ENCODE assay signal across 14 mouse cellular contexts in the genomic region with DNA sequence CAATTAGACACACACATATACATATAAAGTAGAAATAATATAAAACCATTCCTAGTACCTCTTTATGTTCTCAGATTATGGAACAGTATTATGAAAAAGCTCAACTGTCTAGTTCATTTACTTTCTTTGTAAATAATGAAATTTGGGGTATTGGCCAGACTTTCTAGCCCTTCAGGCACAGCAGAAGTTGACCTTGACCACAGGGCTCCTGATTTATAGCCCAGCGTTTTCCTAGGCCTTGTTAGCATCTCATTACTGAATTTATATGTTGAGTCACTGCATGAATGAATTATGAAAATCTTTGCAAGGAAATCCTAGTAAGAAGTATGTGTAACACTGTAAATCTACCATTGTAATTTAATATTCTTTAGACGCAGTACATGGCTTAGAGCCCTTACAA.
"Had no signal": no experiment of that assay in that cellular context is flagged by ENCODE, and none has a peak within 500 bp of the region (broad histone marks: within the 10 kb centered on the region; RNA-seq: fewer than 3 reads in every experiment).

No protein-coding gene starts in this region.

- ATAC-seq: midbrain, embryonic 13.5 days had no signal

- H3K4me1 ChIP-seq: kidney, embryonic 15.5 days; liver, embryonic 13.5 days; midbrain, embryonic 10.5 days; midbrain, embryonic 13.5 days had no signal

- H3K36me3 ChIP-seq: liver, embryonic 13.5 days; midbrain, embryonic 10.5 days; midbrain, embryonic 13.5 days had no signal

- H3K4me2 ChIP-seq: kidney, embryonic 15.5 days; liver, embryonic 13.5 days; midbrain, embryonic 13.5 days had no signal

- H3K9me3 ChIP-seq: kidney, embryonic 15.5 days; liver, embryonic 13.5 days; midbrain, embryonic 10.5 days; midbrain, embryonic 13.5 days had no signal

- H3K27me3 ChIP-seq: kidney, embryonic 15.5 days; liver, embryonic 13.5 days; midbrain, embryonic 13.5 days had no signal

- H3K27ac ChIP-seq: kidney, embryonic 15.5 days; left cerebral cortex, adult 2 months; liver, embryonic 13.5 days; midbrain, embryonic 10.5 days; midbrain, embryonic 13.5 days had no signal

- DNase-seq: kidney, postnatal 10 days; kidney, postnatal 36 days; layer of hippocampus, postnatal 36 days; liver, embryonic 13.5 days; lung, adult 2 months; lung, postnatal 14 days; lung, postnatal 4 days; thymus, adult 18-20 months; thymus, postnatal 14 days; thymus, postnatal 4 days had no signal

- H3K9ac ChIP-seq: kidney, embryonic 15.5 days; liver, embryonic 13.5 days; midbrain, embryonic 13.5 days had no signal

- H3K4me3 ChIP-seq: kidney, embryonic 15.5 days; left cerebral cortex, adult 2 months; liver, embryonic 13.5 days; midbrain, embryonic 10.5 days; midbrain, embryonic 13.5 days had no signal
